Mouse (Mus musculus): ENCODE results near the gene Klrb1c.

GRCm38 (mm10) chr6:128836191-128836954, 47.4 kb upstream of the Klrb1c start:
- no peak for TF ChIP-seq CTCF (IDR thresholded peaks at IDR 0.05; ENCODE audit: low read depth, low read length)
- TF ChIP-seq POLR2A (IDR thresholded peaks at IDR 0.05; ENCODE audit: borderline replicate concordance, low read depth, low read length) = no peak

Data from bone marrow macrophage, adult 2 months (primary cell).